Mouse (Mus musculus) midbrain, embryonic 15.5 days (tissue): Measurements from ENCODE around the gene Snrnp40. TPM values are rescaled to one million over a fixed set of nuclear protein-coding genes. Genes with fewer than 3 reads are reported as not detected.

Experiments
- ATAC-seq: fragments of 200-750 bp; cut with Nextera tagmentation; replicated peaks from 2 replicates; pipeline ENCODE4 v1.8.0; 2017; ENCODE audit warnings: moderate TSS enrichment
- H3K27ac ChIP-seq: fragments of 300-500 bp; sonication (generic); 2 replicates; pipeline ENCODE4 v1.5.1; 2015; ENCODE audit warnings: mild to moderate bottlenecking, inconsistent platforms
- H3K27me3 ChIP-seq: fragments of 300-500 bp; sonication (generic); replicated peaks from 2 replicates; pipeline ENCODE4 v1.6.1; 2015; ENCODE audit warnings: inconsistent platforms
- H3K36me3 ChIP-seq: fragments of 300-500 bp; sonication (generic); replicated peaks from 2 replicates; pipeline ENCODE4 v1.6.1; 2015; ENCODE audit warnings: inconsistent platforms
- H3K4me1 ChIP-seq: fragments of 300-500 bp; sonication (generic); 2 replicates; pipeline ENCODE4 v1.6.1; 2015; ENCODE audit warnings: inconsistent platforms
- H3K4me2 ChIP-seq: fragments of 300-500 bp; sonication (generic); 2 replicates; pipeline ENCODE4 v1.6.1; 2015; ENCODE audit warnings: inconsistent platforms, mild to moderate bottlenecking, moderate library complexity
- H3K4me3 ChIP-seq: fragments of 300-500 bp; sonication (generic); 2 replicates; pipeline ENCODE4 v1.5.1; 2015; ENCODE audit warnings: mild to moderate bottlenecking, inconsistent platforms
- H3K9ac ChIP-seq: fragments of 300-500 bp; sonication (generic); 2 replicates; pipeline ENCODE4 v1.6.1; 2015; ENCODE audit warnings: mild to moderate bottlenecking, inconsistent platforms
- H3K9me3 ChIP-seq: fragments of 300-500 bp; sonication (generic); 2 replicates; pipeline ENCODE4 v1.6.1; 2016; ENCODE audit warnings: inconsistent platforms
- WGBS: fragments of 180-500 bp; shearing (Covaris S2); methylation state at CpG from one replicate; pipeline ENCODE4 v1.1.7; 2015; ENCODE audit warnings: mixed read lengths; 5-methylcytosine and 5-hydroxymethylcytosine counted together
- polyA plus RNA-seq: library from polyadenylated mRNA; unstranded; fragments of >200 nt; fragmentation: Nextera tagmentation; extraction: Ambion mirVana; gene quantifications from 2 replicates; pipeline ENCODE4 v1.2.1, GENCODE M21; 2015

Snrnp40 gene
- polyA plus RNA-seq, 1 experiment from 2014 or later, result 106 TPM

GRCm38 (mm10) chr4:130327366-130327765 is 32.6 kb upstream of the Snrnp40 start:
- H3K4me1 ChIP-seq, result no peaks in the 10 kb centered on the region
- H3K4me2 ChIP-seq, result no peak overlapping the region
- H3K27me3 ChIP-seq, result no peaks in the 10 kb centered on the region
- no peak overlapping the region for H3K27ac ChIP-seq
- H3K36me3 ChIP-seq, result peaks cover 32% of the 10 kb centered on the region
- 78% methylated on average over 9 of the region's 9 CpGs for WGBS
- no peak for ATAC-seq
- H3K9me3 ChIP-seq, result no peaks in the 10 kb centered on the region
- no peak overlapping the region for H3K9ac ChIP-seq
- no peak overlapping the region for H3K4me3 ChIP-seq

GRCm38 (mm10) chr4:130335867-130336266 is 24.1 kb upstream of the Snrnp40 start:
- Histone ChIP-seq H3K27ac (no peak overlapping the region), H3K9me3 (no peaks in the 10 kb centered on the region), H3K36me3 (peaks cover 25% of the 10 kb centered on the region), H3K4me2 (no peak overlapping the region), H3K4me3 (no peak overlapping the region), H3K27me3 (no peaks in the 10 kb centered on the region), H3K9ac (no peak overlapping the region), H3K4me1 (no peaks in the 10 kb centered on the region)
- WGBS, result 89% methylated on average over 5 of the region's 5 CpGs
- ATAC-seq, result no peak

- H3K9ac ChIP-seq, result no peak overlapping the region
- H3K9me3 ChIP-seq, result no peaks in the 10 kb centered on the region
- no peak overlapping the region for H3K4me3 ChIP-seq
- no peak overlapping the region for H3K27ac ChIP-seq
- no peaks in the 10 kb centered on the region for H3K27me3 ChIP-seq
- H3K36me3 ChIP-seq, result peaks cover 18% of the 10 kb centered on the region
- WGBS, result 24% methylated on average over 4 of the region's 4 CpGs
- no peak for ATAC-seq
- no peak overlapping the region for H3K4me2 ChIP-seq
- H3K4me1 ChIP-seq, result peaks cover 4% of the 10 kb centered on the region; the same call in 1 of the 2 replicates
Measured at GRCm38 (mm10) chr4:130341691-130342090, 18.2 kb upstream of the Snrnp40 start.

GRCm38 (mm10) chr4:130349666-130350065 is 10.3 kb upstream of the Snrnp40 start:
- Histone ChIP-seq H3K36me3 (peaks cover 11% of the 10 kb centered on the region; the same call in 1 of the 2 replicates), H3K27ac (no peak overlapping the region), H3K27me3 (no peaks in the 10 kb centered on the region), H3K4me2 (no peak overlapping the region), H3K9me3 (no peaks in the 10 kb centered on the region), H3K4me3 (no peak overlapping the region), H3K4me1 (no peaks in the 10 kb centered on the region), H3K9ac (no peak overlapping the region)
- ATAC-seq, result no peak
- 95% methylated on average over 6 of the region's 6 CpGs for WGBS

GRCm38 (mm10) chr4:130350690-130351422 is 9.1 kb upstream of the Snrnp40 start:
- H3K4me2 ChIP-seq, result no peak overlapping the region
- H3K9ac ChIP-seq, result no peak overlapping the region
- peaks cover 11% of the 10 kb centered on the region; the same call in 1 of the 2 replicates for H3K36me3 ChIP-seq
- ATAC-seq, result no peak
- H3K9me3 ChIP-seq, result no peaks in the 10 kb centered on the region
- H3K4me3 ChIP-seq, result no peak overlapping the region
- 81% methylated on average over 16 of the region's 16 CpGs for WGBS
- H3K27ac ChIP-seq, result no peak overlapping the region
- no peaks in the 10 kb centered on the region for H3K4me1 ChIP-seq
- no peaks in the 10 kb centered on the region for H3K27me3 ChIP-seq

- Histone ChIP-seq H3K4me3 (no peak overlapping the region), H3K36me3 (peaks cover 11% of the 10 kb centered on the region), H3K4me1 (no peaks in the 10 kb centered on the region), H3K4me2 (no peak overlapping the region), H3K9me3 (no peaks in the 10 kb centered on the region), H3K9ac (no peak overlapping the region), H3K27me3 (no peaks in the 10 kb centered on the region), H3K27ac (no peak overlapping the region)
- no peak for ATAC-seq
- WGBS, result 93% methylated on average over 7 of the region's 7 CpGs
Measured at GRCm38 (mm10) chr4:130352588-130352987, 7.3 kb upstream of the Snrnp40 start.

GRCm38 (mm10) chr4:130357946-130358345 is 2.0 kb upstream of the Snrnp40 start:
- Histone ChIP-seq H3K9me3 (no peaks in the 10 kb centered on the region), H3K27ac (no peak overlapping the region)
- ATAC-seq, result no peak

GRCm38 (mm10) chr4:130360238-130360590 is 282 bp downstream of the Snrnp40 start:
- Histone ChIP-seq H3K27me3 (no peaks in the 10 kb centered on the region), H3K36me3 (peaks cover 14% of the 10 kb centered on the region), H3K9me3 (no peaks in the 10 kb centered on the region), H3K4me3 (peak overlapping the region; percentile 87), H3K9ac (peak overlapping the region; percentile 78), H3K4me1 (peaks cover 28% of the 10 kb centered on the region), H3K4me2 (peak overlapping the region; percentile 77), H3K27ac (peak overlapping the region; percentile 84)
- ATAC-seq, result peak; percentile 63
- WGBS, result 1% methylated on average over 19 of the region's 19 CpGs

More at GRCm38 (mm10) chr4:130357946-130358345, 2.0 kb upstream of the Snrnp40 start:
- Histone ChIP-seq H3K4me2 (no peak overlapping the region), H3K27me3 (no peaks in the 10 kb centered on the region), H3K4me1 (peaks cover 28% of the 10 kb centered on the region), H3K36me3 (peaks cover 5% of the 10 kb centered on the region; the same call in 1 of the 2 replicates), H3K4me3 (no peak overlapping the region), H3K9ac (no peak overlapping the region)

GRCm38 (mm10) chr4:130376675-130377074 is 16.7 kb downstream of the Snrnp40 start:
- H3K27me3 ChIP-seq, result no peaks in the 10 kb centered on the region
- no peak for ATAC-seq
- H3K36me3 ChIP-seq, result peaks cover 48% of the 10 kb centered on the region
- no peaks in the 10 kb centered on the region for H3K4me1 ChIP-seq
- no peak overlapping the region for H3K9ac ChIP-seq
- H3K4me3 ChIP-seq, result no peak overlapping the region
- 88% methylated on average over 4 of the region's 4 CpGs for WGBS
- no peak overlapping the region for H3K4me2 ChIP-seq
- no peak overlapping the region for H3K27ac ChIP-seq
- no peaks in the 10 kb centered on the region for H3K9me3 ChIP-seq

- WGBS, result 83% methylated on average over 4 of the region's 4 CpGs
- Histone ChIP-seq H3K27me3 (no peaks in the 10 kb centered on the region), H3K9ac (no peak overlapping the region), H3K36me3 (peaks cover 48% of the 10 kb centered on the region), H3K27ac (no peak overlapping the region), H3K4me1 (no peaks in the 10 kb centered on the region), H3K9me3 (no peaks in the 10 kb centered on the region), H3K4me3 (no peak overlapping the region), H3K4me2 (no peak overlapping the region)
- ATAC-seq, result no peak
Measured at GRCm38 (mm10) chr4:130377500-130377899, 17.6 kb downstream of the Snrnp40 start.

GRCm38 (mm10) chr4:130379181-130379580 is 19.2 kb downstream of the Snrnp40 start:
- Histone ChIP-seq H3K4me1 (no peaks in the 10 kb centered on the region), H3K36me3 (peaks cover 51% of the 10 kb centered on the region), H3K9ac (no peak overlapping the region), H3K4me3 (no peak overlapping the region), H3K27me3 (no peaks in the 10 kb centered on the region), H3K9me3 (no peaks in the 10 kb centered on the region), H3K4me2 (no peak overlapping the region), H3K27ac (no peak overlapping the region)
- ATAC-seq, result no peak
- WGBS, result 92% methylated on average over 2 of the region's 2 CpGs

GRCm38 (mm10) chr4:130380418-130380817 is 20.5 kb downstream of the Snrnp40 start:
- no peaks in the 10 kb centered on the region for H3K9me3 ChIP-seq
- H3K4me1 ChIP-seq, result no peaks in the 10 kb centered on the region
- 92% methylated on average over 2 of the region's 2 CpGs for WGBS
- peaks cover 54% of the 10 kb centered on the region for H3K36me3 ChIP-seq
- H3K4me3 ChIP-seq, result no peak overlapping the region
- no peak overlapping the region for H3K27ac ChIP-seq
- no peaks in the 10 kb centered on the region for H3K27me3 ChIP-seq
- no peak for ATAC-seq
- H3K9ac ChIP-seq, result no peak overlapping the region
- no peak overlapping the region for H3K4me2 ChIP-seq

GRCm38 (mm10) chr4:130387256-130387655 is 27.3 kb downstream of the Snrnp40 start:
- Histone ChIP-seq H3K4me3 (no peak overlapping the region), H3K27ac (no peak overlapping the region), H3K4me1 (no peaks in the 10 kb centered on the region), H3K36me3 (peaks cover 44% of the 10 kb centered on the region), H3K9me3 (no peaks in the 10 kb centered on the region), H3K9ac (no peak overlapping the region), H3K27me3 (no peaks in the 10 kb centered on the region), H3K4me2 (no peak overlapping the region)
- ATAC-seq, result no peak
- 75% methylated on average over 3 of the region's 3 CpGs for WGBS
